Mouse (Mus musculus): ENCODE measurements around the gene Lrch1.

DNA sequence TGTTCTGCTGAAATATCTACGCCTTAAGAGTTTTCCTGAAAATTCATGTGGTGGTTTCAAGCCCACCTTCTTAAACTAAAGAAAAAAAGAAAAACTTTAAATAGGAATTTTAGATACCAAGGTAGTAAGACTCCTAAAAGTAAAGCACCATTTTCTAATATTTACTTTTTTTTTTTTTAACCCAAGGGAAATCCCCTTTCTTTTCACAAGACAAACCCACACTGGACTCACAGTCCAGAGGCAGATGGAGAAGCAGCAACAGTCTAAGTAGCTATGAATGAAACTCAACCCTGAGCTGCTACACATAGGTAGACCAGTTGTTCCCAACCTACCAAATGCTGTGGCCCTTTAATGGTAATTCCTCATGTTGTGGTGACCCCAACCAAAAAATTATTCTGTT is 59.6 kb downstream of the Lrch1 start:
- no peak for TF ChIP-seq MAX (IDR thresholded peaks at IDR 0.05; ENCODE audit: low read depth)
- no peak for TF ChIP-seq MYOD1 (IDR thresholded peaks at IDR 0.05; ENCODE audit: control insufficient read depth in 1 of 3, insufficient read length in 2 of 3, low read depth in 2 of 3)
- TF ChIP-seq POLR2A (IDR thresholded peaks at IDR 0.05; ENCODE audit: insufficient read length, low read depth): no peak
- TF ChIP-seq TCF12 (IDR thresholded peaks at IDR 0.05; ENCODE audit: insufficient read depth, poor library complexity, severe bottlenecking): no peak
- no peak for TF ChIP-seq POLR2AphosphoS2 (IDR thresholded peaks at IDR 0.05; ENCODE audit: insufficient read length, low read depth)
